Mouse (Mus musculus) myocyte (in vitro differentiated cells): ENCODE results near the gene Gatad1.
"Not testable (repeated sequence)": the region's sequence is repeated elsewhere in the genome, so short reads cannot be mapped to it uniquely, and the experiment has no call there.

ENCODE experiments used
- CEBPB ChIP-seq: IDR thresholded peaks from 2 replicates; pipeline ENCODE4 v1.6.1; 2011; ENCODE audit warnings: mild to moderate bottlenecking, moderate library complexity; ENCODE audit not compliant: poor library complexity, insufficient read depth, severe bottlenecking
- E2F4 ChIP-seq: IDR thresholded peaks from one replicate; pipeline ENCODE4 v1.6.1; 2011; ENCODE audit warnings: mild to moderate bottlenecking, control low read depth, moderate library complexity; ENCODE audit not compliant: insufficient read depth
- MAX ChIP-seq: IDR thresholded peaks from one replicate; pipeline ENCODE4 v1.6.1; 2011; ENCODE audit warnings: low read depth, mild to moderate bottlenecking, control low read depth
- MYOD1 ChIP-seq, 3 experiments: IDR thresholded peaks; one replicate each; pipeline ENCODE4 v1.6.1; 2011; ENCODE audit warnings: control low read depth in 2 of 3, low read depth in 2 of 3, mild to moderate bottlenecking in 2 of 3, moderate library complexity in 1 of 3; ENCODE audit not compliant: insufficient read length in 2 of 3, control insufficient read depth in 1 of 3
- MYOG ChIP-seq, 3 experiments: IDR thresholded peaks; one replicate each; pipeline ENCODE4 v1.6.1; 2011; ENCODE audit warnings: control low read depth in 2 of 3, low read depth in 2 of 3, mild to moderate bottlenecking in 2 of 3; ENCODE audit not compliant: insufficient read length in 2 of 3, control insufficient read depth in 1 of 3, insufficient read depth in 1 of 3
- POLR2A ChIP-seq: IDR thresholded peaks from one replicate; pipeline ENCODE4 v1.6.1; 2011; ENCODE audit warnings: low read depth, mild to moderate bottlenecking, control low read depth, moderate library complexity; ENCODE audit not compliant: insufficient read length
- POLR2AphosphoS2 ChIP-seq: IDR thresholded peaks from one replicate; pipeline ENCODE4 v1.6.1; 2011; ENCODE audit warnings: low read depth, control low read depth; ENCODE audit not compliant: insufficient read length
- SRF ChIP-seq: IDR thresholded peaks from one replicate; pipeline ENCODE4 v1.6.1; 2011; ENCODE audit warnings: low read depth; ENCODE audit not compliant: control insufficient read depth, insufficient read length
- TCF12 ChIP-seq: IDR thresholded peaks from one replicate; pipeline ENCODE4 v1.6.1; 2011; ENCODE audit warnings: mild to moderate bottlenecking, control low read depth; ENCODE audit not compliant: poor library complexity, insufficient read depth, severe bottlenecking
- USF1 ChIP-seq: IDR thresholded peaks from one replicate; pipeline ENCODE4 v1.6.1; 2011; ENCODE audit warnings: low read depth, mild to moderate bottlenecking, control low read depth, moderate library complexity

- TF ChIP-seq POLR2A; TCF12; MYOD1 (IDR thresholded peaks at IDR 0.05; ENCODE audit: control insufficient read depth in 1 of 3, insufficient read length in 2 of 3, low read depth in 2 of 3); CEBPB; USF1; POLR2AphosphoS2; SRF; MAX; E2F4; MYOG (IDR thresholded peaks at IDR 0.05; ENCODE audit: control insufficient read depth in 1 of 3, insufficient read depth in 1 of 3, insufficient read length in 2 of 3, low read depth in 2 of 3): not testable (repeated sequence)
Measured at GRCm38 (mm10) chr5:3652903-3653575, 3.9 kb downstream of the Gatad1 start.
